Mouse (Mus musculus) C2C12 (cell line): ENCODE results near the gene Senp1. TPM values are rescaled to one million over a fixed set of nuclear protein-coding genes. Genes with fewer than 3 reads are reported as not detected.

Experiments used
- H3K27me3 ChIP-seq: one replicate; pipeline ENCODE4 v1.6.1; 2011; ENCODE audit not compliant: control insufficient read depth, insufficient read depth, insufficient read length
- H3K36me3 ChIP-seq: one replicate; pipeline ENCODE4 v1.6.1; 2011; ENCODE audit not compliant: control insufficient read depth, insufficient read depth
- H3K4me3 ChIP-seq: one replicate; pipeline ENCODE4 v1.5.1; 2011; ENCODE audit warnings: mild to moderate bottlenecking, control low read depth; ENCODE audit not compliant: poor library complexity, insufficient read depth, severe bottlenecking
- H3K79me2 ChIP-seq: one replicate; pipeline ENCODE4 v1.6.1; 2011; ENCODE audit not compliant: control insufficient read depth, insufficient read depth
- H3K79me3 ChIP-seq: one replicate; pipeline ENCODE4 v1.6.1; 2011; ENCODE audit warnings: low read depth, control low read depth
- H3ac ChIP-seq: one replicate; pipeline ENCODE3; 2011; ENCODE audit warnings: low read depth; ENCODE audit not compliant: control insufficient read depth, insufficient read length
- CEBPB ChIP-seq: IDR thresholded peaks from one replicate; pipeline ENCODE4 v1.6.1; 2011; ENCODE audit warnings: low read depth, mild to moderate bottlenecking, control low read depth, moderate library complexity
- CTCF ChIP-seq: IDR thresholded peaks from one replicate; pipeline ENCODE4 v1.5.1; 2011; ENCODE audit not compliant: control insufficient read depth, insufficient read depth, insufficient read length
- FOSL1 ChIP-seq: IDR thresholded peaks from one replicate; pipeline ENCODE4 v1.8.0; 2011; ENCODE audit warnings: mild to moderate bottlenecking, low read length; ENCODE audit not compliant: poor library complexity, insufficient read depth, severe bottlenecking
- MAX ChIP-seq: IDR thresholded peaks from one replicate; pipeline ENCODE4 v1.6.1; 2011; ENCODE audit warnings: mild to moderate bottlenecking, control low read depth
- MYOD1 ChIP-seq: IDR thresholded peaks from one replicate; pipeline ENCODE4 v1.6.1; 2011; ENCODE audit warnings: low read depth; ENCODE audit not compliant: control insufficient read depth, insufficient read length
- MYOG ChIP-seq: IDR thresholded peaks from one replicate; pipeline ENCODE4 v1.6.1; 2011; ENCODE audit not compliant: control insufficient read depth, insufficient read length; ENCODE audit errors: extremely low read depth
- USF1 ChIP-seq: IDR thresholded peaks from one replicate; pipeline ENCODE4 v1.6.1; 2011; ENCODE audit warnings: low read depth, mild to moderate bottlenecking, control low read depth, moderate library complexity
- long read RNA-seq, 2 experiments: library from polyadenylated mRNA; unstranded; transcript quantifications; one replicate each; pipeline ENCODE4 v2.0.0; 2019 to 2020
- polyA plus RNA-seq: library from polyadenylated mRNA; unstranded; fragments of >200 nt; fragmentation: generic; extraction: Trizol; gene quantifications from one replicate; pipeline ENCODE4 v1.2.1, GENCODE M21; 2012; ENCODE audit warnings: missing spikeins

Senp1 gene
- polyA plus RNA-seq, result 21.7 TPM
- long read RNA-seq, experiment 1, full-length matches to known transcripts, result 4 of 13 reads
- long read RNA-seq, experiment 1, partial matches to known transcripts, result 4 of 13 reads
- long read RNA-seq, experiment 1, other reads (novel, unspliced or antisense), result 5 of 13 reads
- long read RNA-seq, experiment 2, full-length matches to known transcripts, result 94 of 255 reads
- long read RNA-seq, experiment 2, partial matches to known transcripts, result 111 of 255 reads
- long read RNA-seq, experiment 2, other reads (novel, unspliced or antisense), result 50 of 255 reads

GRCm38 (mm10) chr15:98093121-98094011 lies at the start of gene Senp1:
Gene Senp1, minus strand, starts transcription at chr15:98093744.
- Histone ChIP-seq H3K79me3 (peaks cover 43% of the 10 kb centered on the region), H3K79me2 (peaks cover 49% of the 10 kb centered on the region), H3K27me3 (no peaks in the 10 kb centered on the region), H3K36me3 (peaks cover 14% of the 10 kb centered on the region), H3ac (peak within 1 kb of the TSS; percentile 85), H3K4me3 (peak within 1 kb of the TSS; percentile 89)
- TF ChIP-seq CTCF (no peak), MAX (peak; percentile 88)

GRCm38 (mm10) chr15:98142515-98142914 lies 49.0 kb upstream of the Senp1 start:
- Histone ChIP-seq H3K27me3 (no peaks in the 10 kb centered on the region), H3K79me2 (peaks cover 26% of the 10 kb centered on the region), H3K36me3 (peaks cover 41% of the 10 kb centered on the region), H3K79me3 (peaks cover 15% of the 10 kb centered on the region), H3K4me3 (no peak overlapping the region), H3ac (no peak overlapping the region)
- no peak for TF ChIP-seq FOSL1
- no peak for TF ChIP-seq CEBPB
- TF ChIP-seq MYOG, result no peak
- no peak for TF ChIP-seq MYOD1
- no peak for TF ChIP-seq USF1
- no peak for TF ChIP-seq CTCF
- TF ChIP-seq MAX, result no peak

DNA sequence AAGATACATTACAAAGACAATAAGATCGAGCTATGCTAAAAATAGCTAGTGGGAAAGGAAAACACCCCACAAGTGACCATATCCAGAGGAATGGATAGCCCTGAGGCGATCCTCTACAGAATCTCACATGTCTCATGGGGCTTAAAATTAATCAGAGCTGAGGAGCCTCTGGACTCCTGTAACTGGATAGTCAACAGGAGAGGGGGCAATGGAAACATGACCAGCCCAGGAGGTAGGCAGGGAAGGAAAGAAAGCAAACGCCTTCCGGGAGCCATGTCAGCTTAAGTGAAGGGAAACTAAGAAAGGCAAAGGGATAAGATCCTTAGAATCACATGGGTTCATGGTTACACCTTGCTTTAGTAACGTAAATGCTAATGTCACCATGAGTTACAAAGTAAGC lies 47.3 kb upstream of the Senp1 start:
- Histone ChIP-seq H3K27me3 (no peaks in the 10 kb centered on the region), H3K79me3 (peaks cover 15% of the 10 kb centered on the region), H3K36me3 (peaks cover 53% of the 10 kb centered on the region), H3K79me2 (peaks cover 26% of the 10 kb centered on the region), H3ac (no peak overlapping the region), H3K4me3 (no peak overlapping the region)
- TF ChIP-seq CEBPB, result no peak
- no peak for TF ChIP-seq CTCF
- no peak for TF ChIP-seq MYOG
- no peak for TF ChIP-seq MAX
- TF ChIP-seq FOSL1, result no peak
- no peak for TF ChIP-seq USF1
- no peak for TF ChIP-seq MYOD1

GRCm38 (mm10) chr15:98139763-98140162 lies 46.2 kb upstream of the Senp1 start:
- no peak overlapping the region for H3ac ChIP-seq
- TF ChIP-seq USF1 (no peak), CTCF (no peak)
- peaks cover 11% of the 10 kb centered on the region for H3K79me3 ChIP-seq
- no peaks in the 10 kb centered on the region for H3K27me3 ChIP-seq
- no peak overlapping the region for H3K4me3 ChIP-seq
- peaks cover 19% of the 10 kb centered on the region for H3K79me2 ChIP-seq
- H3K36me3 ChIP-seq, result peaks cover 63% of the 10 kb centered on the region

DNA sequence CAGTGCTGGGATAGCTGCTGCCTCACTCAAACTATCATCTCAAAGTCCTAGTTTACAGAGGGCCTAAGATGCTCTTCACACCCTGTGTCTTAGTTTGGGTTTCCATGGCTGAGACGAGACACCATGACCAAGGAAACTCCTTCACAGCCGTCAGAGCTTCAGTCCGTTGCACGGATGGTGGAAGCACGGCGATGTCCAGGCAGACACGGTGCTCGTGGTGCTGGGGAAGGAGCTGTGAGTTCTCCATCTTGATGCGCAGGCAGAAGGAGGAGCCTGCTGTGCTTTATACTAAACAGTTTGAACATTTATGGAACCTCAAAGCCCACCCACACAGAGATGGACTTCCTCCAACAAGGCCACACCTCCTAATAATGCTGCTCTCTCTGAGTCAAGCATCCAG lies 43.3 kb upstream of the Senp1 start:
- TF ChIP-seq MAX (no peak), FOSL1 (no peak), CEBPB (no peak), USF1 (no peak), MYOD1 (no peak), CTCF (no peak), MYOG (no peak)
- H3K4me3 ChIP-seq, result no peak overlapping the region
- peaks cover 86% of the 10 kb centered on the region for H3K36me3 ChIP-seq

GRCm38 (mm10) chr15:98135671-98136070 lies 42.1 kb upstream of the Senp1 start:
- Histone ChIP-seq H3ac (no peak overlapping the region), H3K4me3 (no peak overlapping the region), H3K79me3 (no peaks in the 10 kb centered on the region), H3K27me3 (no peaks in the 10 kb centered on the region), H3K79me2 (no peaks in the 10 kb centered on the region), H3K36me3 (peaks cover 74% of the 10 kb centered on the region)
- no peak for TF ChIP-seq FOSL1
- TF ChIP-seq MYOG, result no peak
- TF ChIP-seq CTCF, result no peak
- no peak for TF ChIP-seq USF1
- no peak for TF ChIP-seq MYOD1
- no peak for TF ChIP-seq CEBPB
- TF ChIP-seq MAX, result no peak

More for the DNA sequence above, 43.3 kb upstream of the Senp1 start:
- Histone ChIP-seq H3K79me2 (no peaks in the 10 kb centered on the region), H3K27me3 (no peaks in the 10 kb centered on the region), H3ac (no peak overlapping the region), H3K79me3 (no peaks in the 10 kb centered on the region)
